Mouse (Mus musculus): ENCODE results near the gene Haghl.

The Haghl gene

GRCm38 (mm10) chr17:25785281-25785745, at the start of gene Haghl:
TSS of gene Haghl (minus strand) at chr17:25785673.
- in situ Hi-C loops (cut with MseI, MboI), result no loop called here

GRCm38 (mm10) chr17:25834595-25835222, 49.2 kb upstream of the Haghl start:
- in situ Hi-C loops (cut with MseI, MboI), result no loop called here

- in situ Hi-C loops (cut with MseI, MboI), result no loop called here
Observed at GRCm38 (mm10) chr17:25833961-25834594, 48.6 kb upstream of the Haghl start.

GRCm38 (mm10) chr17:25833291-25833663, 47.8 kb upstream of the Haghl start, which contains the start of gene Stub1:
TSS of gene Stub1 (minus strand) at chr17:25833404.
- in situ Hi-C loops (cut with MseI, MboI), result no loop called here

GRCm38 (mm10) chr17:25832436-25833290, 47.2 kb upstream of the Haghl start:
- in situ Hi-C loops (cut with MseI, MboI), result no loop called here

GRCm38 (mm10) chr17:25831451-25832281, 46.2 kb upstream of the Haghl start:
- in situ Hi-C loops (cut with MseI, MboI), result no loop called here

GRCm38 (mm10) chr17:25830806-25831431, 45.4 kb upstream of the Haghl start:
- in situ Hi-C loops (cut with MseI, MboI), result no loop called here

GRCm38 (mm10) chr17:25830200-25830753, 44.8 kb upstream of the Haghl start:
- in situ Hi-C loops (cut with MseI, MboI), result no loop called here

- in situ Hi-C loops (cut with MseI, MboI), result no loop called here
Observed at GRCm38 (mm10) chr17:25829558-25830017, 44.1 kb upstream of the Haghl start.

- in situ Hi-C loops (cut with MseI, MboI), result no loop called here
Observed at GRCm38 (mm10) chr17:25828712-25829557, 43.5 kb upstream of the Haghl start, which contains the start of gene Jmjd8. TSS of gene Jmjd8 (plus strand) at chr17:25828867.

GRCm38 (mm10) chr17:25828223-25828594, 42.7 kb upstream of the Haghl start:
- in situ Hi-C loops (cut with MseI, MboI), result no loop called here

- in situ Hi-C loops (cut with MseI, MboI), result no loop called here
Observed at GRCm38 (mm10) chr17:25827546-25828222, 42.2 kb upstream of the Haghl start.

- in situ Hi-C loops (cut with MseI, MboI), result no loop called here
Observed at GRCm38 (mm10) chr17:25827011-25827410, 41.5 kb upstream of the Haghl start.

GRCm38 (mm10) chr17:25825984-25826570, 40.6 kb upstream of the Haghl start:
- in situ Hi-C loops (cut with MseI, MboI), result no loop called here

GRCm38 (mm10) chr17:25825311-25825710, 39.8 kb upstream of the Haghl start:
- in situ Hi-C loops (cut with MseI, MboI), result no loop called here

GRCm38 (mm10) chr17:25824362-25825142, 39.1 kb upstream of the Haghl start:
- in situ Hi-C loops (cut with MseI, MboI), result no loop called here

- in situ Hi-C loops (cut with MseI, MboI), result no loop called here
Observed at GRCm38 (mm10) chr17:25823452-25823851, 38.0 kb upstream of the Haghl start, which contains the start of gene Wdr24. TSS of gene Wdr24 (plus strand) at chr17:25823627.
